Mouse (Mus musculus) liver, embryonic 14.5 days (tissue): Measurements from ENCODE around the gene Muc1.

Source experiments
- CTCF ChIP-seq: IDR thresholded peaks from 2 replicates; pipeline ENCODE4 v1.5.1; 2016; ENCODE audit warnings: antibody characterized with exemption, low read depth, control low read depth
- EP300 ChIP-seq: IDR thresholded peaks from 2 replicates; pipeline ENCODE4 v1.6.1; 2016; ENCODE audit warnings: antibody characterized with exemption, low read depth

DNA sequence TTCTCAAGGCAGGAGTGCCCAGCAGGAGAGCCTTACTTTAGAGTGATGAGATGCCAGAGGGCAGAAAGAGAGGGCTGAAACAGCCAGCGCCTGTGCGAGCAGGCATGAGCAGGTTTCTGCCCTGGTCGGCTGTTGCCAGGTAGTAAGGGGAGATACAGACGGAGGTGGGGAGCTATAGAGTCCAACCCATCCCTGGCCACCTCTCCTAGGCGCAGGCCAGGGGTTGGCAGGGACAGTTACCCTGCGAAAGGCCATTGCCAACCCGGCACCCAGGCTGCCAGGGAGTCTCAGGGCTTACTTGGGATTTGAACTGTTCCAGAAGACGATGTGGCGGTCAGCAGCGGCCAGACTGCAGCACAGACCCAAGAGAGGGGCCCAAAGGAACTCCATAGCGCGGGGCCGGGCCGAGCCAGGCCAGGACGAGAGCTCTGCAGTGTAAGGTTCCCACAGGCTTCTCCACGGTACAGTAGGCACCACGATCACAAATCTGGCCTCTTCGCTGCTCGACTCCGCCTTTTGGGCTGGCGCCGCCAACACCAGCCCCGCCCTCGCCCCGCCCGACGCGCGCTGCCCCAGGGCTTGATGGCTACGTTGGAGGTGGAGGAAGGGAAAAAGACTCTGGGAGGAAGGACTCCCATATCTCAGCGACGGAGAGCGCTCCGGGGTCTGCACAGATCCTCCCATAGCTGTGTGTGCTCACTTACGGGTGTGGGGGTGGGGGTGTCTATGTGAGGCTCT, 50.5 kb downstream of the Muc1 start:
- TF ChIP-seq CTCF, result no peak
- no peak for TF ChIP-seq EP300
